Mouse (Mus musculus) liver, postnatal 0 days (tissue): ENCODE data around the gene Pigx.

ENCODE experiments used
- CTCF ChIP-seq: sonication (generic); IDR thresholded peaks from 2 replicates; pipeline ENCODE4 v1.5.1; 2016; ENCODE audit warnings: antibody characterized with exemption, low read depth
- EP300 ChIP-seq: IDR thresholded peaks from 2 replicates; pipeline ENCODE4 v1.6.1; 2016; ENCODE audit warnings: antibody characterized with exemption, low read depth, mild to moderate bottlenecking

DNA sequence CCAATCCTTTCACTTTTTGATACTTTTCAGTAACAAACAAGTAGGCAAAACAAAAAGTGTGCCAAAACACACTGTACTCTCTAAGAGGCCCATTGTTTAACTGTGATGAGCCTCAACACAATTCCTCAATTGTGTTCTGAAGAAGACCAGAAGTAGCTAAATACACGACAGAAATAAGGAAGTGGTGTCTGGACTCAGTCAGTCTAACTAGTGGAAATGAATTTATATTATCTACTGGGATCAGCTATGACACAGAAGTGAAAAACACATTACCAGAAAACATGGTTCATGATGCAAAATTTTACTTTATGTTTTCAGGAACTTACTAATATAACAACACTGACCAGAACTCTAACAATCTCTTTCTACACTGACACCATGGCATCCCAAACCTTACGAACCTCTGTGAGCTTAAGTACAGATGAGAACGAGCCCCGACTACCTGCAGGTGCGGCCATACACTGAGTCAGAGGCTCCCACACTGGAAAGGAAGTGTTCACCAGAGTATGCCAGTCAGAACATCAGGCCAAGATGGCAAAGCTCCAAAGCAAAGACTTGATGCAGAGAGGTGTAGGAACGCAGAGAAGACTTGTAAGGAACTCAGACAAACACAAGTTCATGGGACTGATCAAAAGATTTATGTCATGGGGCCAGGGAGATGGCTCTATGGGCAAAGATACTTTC lies 39.6 kb downstream of the Pigx start:
- TF ChIP-seq CTCF (no peak), EP300 (no peak)
